Mouse (Mus musculus) intestine, embryonic 14.5 days (tissue): ENCODE data around the gene Cacnb2. TPM values are rescaled to one million over a fixed set of nuclear protein-coding genes. Genes with fewer than 3 reads are reported as not detected.

Source experiments
- ATAC-seq: fragments of 200-750 bp; cut with Nextera tagmentation; replicated peaks from 2 replicates; pipeline ENCODE4 v1.8.0; 2017; ENCODE audit warnings: low read depth, moderate number of reproducible peaks, moderate TSS enrichment, moderate library complexity; ENCODE audit not compliant: low FRiP score, low TSS enrichment
- DNase-seq: peaks from one replicate; pipeline ENCODE4 v3.0.0-alpha.2; 2018; ENCODE audit warnings: low spot score
- H3K27ac ChIP-seq: fragments of 300-500 bp; sonication (generic); 2 replicates; pipeline ENCODE4 v1.5.1; 2014; ENCODE audit warnings: low read depth, mild to moderate bottlenecking, control low read depth
- H3K27me3 ChIP-seq: fragments of 300-500 bp; sonication (generic); replicated peaks from 2 replicates; pipeline ENCODE4 v1.6.1; 2014; ENCODE audit warnings: low read length, control low read depth; ENCODE audit not compliant: control insufficient read depth, insufficient read depth
- H3K36me3 ChIP-seq: fragments of 300-500 bp; sonication (generic); 2 replicates; pipeline ENCODE4 v1.6.1; 2014; ENCODE audit warnings: low read length, control low read depth; ENCODE audit not compliant: control insufficient read depth, insufficient read depth
- H3K4me1 ChIP-seq: fragments of 300-500 bp; sonication (generic); replicated peaks from 2 replicates; pipeline ENCODE4 v1.6.1; 2014; ENCODE audit warnings: low read length, control low read depth, mixed read lengths; ENCODE audit not compliant: control insufficient read depth, insufficient read depth
- H3K4me2 ChIP-seq: fragments of 300-500 bp; sonication (generic); 2 replicates; pipeline ENCODE4 v1.6.1; 2014; ENCODE audit warnings: low read length
- H3K4me3 ChIP-seq: fragments of 300-500 bp; sonication (generic); 2 replicates; pipeline ENCODE4 v1.5.1; 2014; ENCODE audit warnings: low read depth, low read length, control low read depth, mixed read lengths
- H3K9ac ChIP-seq: fragments of 300-500 bp; sonication (generic); 2 replicates; pipeline ENCODE4 v1.6.1; 2014; ENCODE audit warnings: mild to moderate bottlenecking, low read length
- H3K9me3 ChIP-seq: fragments of 300-500 bp; sonication (generic); 2 replicates; pipeline ENCODE4 v1.6.1; 2016; ENCODE audit warnings: low read length, control low read depth; ENCODE audit not compliant: control insufficient read depth
- WGBS: fragments of 180-500 bp; shearing (Covaris S2); extraction: QIAGEN DNeasy Blood & Tissue Kit; methylation state at CpG from one replicate; pipeline ENCODE4 v1.1.7; 2014; 5-methylcytosine and 5-hydroxymethylcytosine counted together
- polyA plus RNA-seq: library from polyadenylated mRNA; unstranded; fragments of >200 nt; fragmentation: Nextera tagmentation; extraction: Ambion mirVana; gene quantifications from 2 replicates; pipeline ENCODE4 v1.2.1, GENCODE M21; 2014

Cacnb2 gene
- polyA plus RNA-seq, 1 experiment from 2014 or later: 2.9 TPM

GRCm38 (mm10) chr2:14769448-14769847, 166.6 kb downstream of the Cacnb2 start:
- H3K36me3 ChIP-seq: no peaks in the 10 kb centered on the region
- WGBS: 90% methylated on average over 1 of the region's 1 CpGs
- no peak for DNase-seq

GRCm38 (mm10) chr2:14770635-14771034, 167.7 kb downstream of the Cacnb2 start:
- Histone ChIP-seq H3K4me1 (no peaks in the 10 kb centered on the region), H3K9me3 (no peaks in the 10 kb centered on the region), H3K27ac (no peak overlapping the region), H3K4me2 (no peak overlapping the region), H3K36me3 (no peaks in the 10 kb centered on the region), H3K27me3 (no peaks in the 10 kb centered on the region), H3K4me3 (no peak overlapping the region), H3K9ac (no peak overlapping the region)
- DNase-seq: no peak
- ATAC-seq: no peak
- WGBS: 86% methylated on average over 4 of the region's 4 CpGs

More at GRCm38 (mm10) chr2:14769448-14769847, 166.6 kb downstream of the Cacnb2 start:
- H3K4me1 ChIP-seq: no peaks in the 10 kb centered on the region
- H3K4me2 ChIP-seq: no peak overlapping the region
- no peaks in the 10 kb centered on the region for H3K9me3 ChIP-seq
- H3K27me3 ChIP-seq: no peaks in the 10 kb centered on the region
- no peak overlapping the region for H3K9ac ChIP-seq
- no peak overlapping the region for H3K4me3 ChIP-seq
- no peak overlapping the region for H3K27ac ChIP-seq
- ATAC-seq: no peak

GRCm38 (mm10) chr2:14774375-14774774, 171.5 kb downstream of the Cacnb2 start:
- 11% methylated on average over 1 of the region's 1 CpGs for WGBS
- ATAC-seq (no peak), DNase-seq (no peak)
- no peaks in the 10 kb centered on the region for H3K27me3 ChIP-seq
- H3K4me3 ChIP-seq: no peak overlapping the region
- no peak overlapping the region for H3K4me2 ChIP-seq
- H3K4me1 ChIP-seq: no peaks in the 10 kb centered on the region
- no peak overlapping the region for H3K27ac ChIP-seq
- H3K9me3 ChIP-seq: no peaks in the 10 kb centered on the region
- H3K9ac ChIP-seq: no peak overlapping the region
- no peaks in the 10 kb centered on the region for H3K36me3 ChIP-seq

- H3K36me3 ChIP-seq: no peaks in the 10 kb centered on the region
- 75% methylated on average over 3 of the region's 3 CpGs for WGBS
- no peak overlapping the region for H3K4me3 ChIP-seq
- H3K27me3 ChIP-seq: no peaks in the 10 kb centered on the region
- no peak for DNase-seq
- no peaks in the 10 kb centered on the region for H3K4me1 ChIP-seq
- H3K4me2 ChIP-seq: no peak overlapping the region
- ATAC-seq: no peak
- H3K9me3 ChIP-seq: no peaks in the 10 kb centered on the region
- H3K9ac ChIP-seq: no peak overlapping the region
- no peak overlapping the region for H3K27ac ChIP-seq
These were observed 172.1 kb downstream of the Cacnb2 start for GRCm38 (mm10) chr2:14774857-14775495.

- ATAC-seq: no peak
- Histone ChIP-seq H3K4me3 (no peak overlapping the region), H3K4me1 (no peaks in the 10 kb centered on the region), H3K9me3 (no peaks in the 10 kb centered on the region), H3K36me3 (no peaks in the 10 kb centered on the region), H3K4me2 (no peak overlapping the region), H3K9ac (no peak overlapping the region), H3K27me3 (no peaks in the 10 kb centered on the region), H3K27ac (no peak overlapping the region)
- no peak for DNase-seq
- 83% methylated on average over 2 of the region's 2 CpGs for WGBS
These were observed 185.1 kb downstream of the Cacnb2 start for GRCm38 (mm10) chr2:14787983-14788382.

GRCm38 (mm10) chr2:14801446-14802046, 198.7 kb downstream of the Cacnb2 start:
- ATAC-seq (no peak), DNase-seq (no peak)
- Histone ChIP-seq H3K27ac (no peak overlapping the region), H3K4me2 (no peak overlapping the region), H3K4me1 (no peaks in the 10 kb centered on the region), H3K36me3 (no peaks in the 10 kb centered on the region), H3K9me3 (no peaks in the 10 kb centered on the region), H3K9ac (no peak overlapping the region), H3K27me3 (no peaks in the 10 kb centered on the region), H3K4me3 (no peak overlapping the region)
- 91% methylated on average over 4 of the region's 4 CpGs for WGBS

GRCm38 (mm10) chr2:14807650-14808347, 204.9 kb downstream of the Cacnb2 start:
- WGBS: 76% methylated on average over 6 of the region's 6 CpGs
- ATAC-seq (no peak), DNase-seq (no peak)
- Histone ChIP-seq H3K36me3 (no peaks in the 10 kb centered on the region), H3K27me3 (no peaks in the 10 kb centered on the region), H3K4me2 (no peak overlapping the region), H3K9me3 (no peaks in the 10 kb centered on the region), H3K27ac (no peak overlapping the region), H3K9ac (no peak overlapping the region), H3K4me1 (no peaks in the 10 kb centered on the region), H3K4me3 (no peak overlapping the region)

GRCm38 (mm10) chr2:14814977-14815376, 212.1 kb downstream of the Cacnb2 start:
- no peak for DNase-seq
- Histone ChIP-seq H3K9me3 (no peaks in the 10 kb centered on the region), H3K36me3 (no peaks in the 10 kb centered on the region), H3K27me3 (no peaks in the 10 kb centered on the region), H3K9ac (no peak overlapping the region), H3K27ac (no peak overlapping the region), H3K4me1 (no peaks in the 10 kb centered on the region), H3K4me2 (no peak overlapping the region), H3K4me3 (no peak overlapping the region)
- no peak for ATAC-seq
